Mouse (Mus musculus): ENCODE measurements around the gene Gm5861. TPM values are rescaled to one million over a fixed set of nuclear protein-coding genes. Genes with fewer than 3 reads are reported as not detected.

The Gm5861 gene
- not detected in 2 replicates for polyA plus RNA-seq (2012; ENCODE audit: low replicate concordance)

GRCm38 (mm10) chr5:11182772-11183171, at the start of gene Gm5861:
Gene Gm5861 (plus strand): TSS chr5:11183072.

Other genes starting within 250 kb of the Gm5861 start
- not detected in 2 replicates for gene Gm8871, start 235.3 kb upstream of the Gm5861 start, polyA plus RNA-seq (2012; ENCODE audit: low replicate concordance)
- gene Gm8857, start 235.3 kb upstream of the Gm5861 start, polyA plus RNA-seq (2012; ENCODE audit: low replicate concordance) = not detected in 2 replicates
- gene Gm8879, start 55.4 kb upstream of the Gm5861 start, polyA plus RNA-seq (2012; ENCODE audit: low replicate concordance) = not detected in 2 replicates
- not detected in 2 replicates for gene Gm8890, start 73.0 kb downstream of the Gm5861 start, polyA plus RNA-seq (2012; ENCODE audit: low replicate concordance)
- gene Speer1, start 158.4 kb downstream of the Gm5861 start, polyA plus RNA-seq (2012; ENCODE audit: low replicate concordance) = not detected in 2 replicates
- not detected in 2 replicates for gene Gm8897, start 233.3 kb downstream of the Gm5861 start, polyA plus RNA-seq (2012; ENCODE audit: low replicate concordance)